Comparison of ENCODE assay signal across 9 mouse cellular contexts in genomic region chr2:131538341-131538740, GRCm38 (mm10). TPM values are rescaled to one million over a fixed set of nuclear protein-coding genes. Genes with fewer than 3 reads are reported as not detected.
DNase-seq lines count a peak whose midpoint lies in the region; ATAC-seq and TF ChIP-seq lines count a peak whose summit lies in the region.
"Had no signal": no experiment of that assay in that cellular context is flagged by ENCODE, and none has a peak within 500 bp of the region (broad histone marks: within the 10 kb centered on the region; RNA-seq: fewer than 3 reads in every experiment).

No protein-coding gene starts in this region.

- no peak for TF ChIP-seq CTCF in kidney, postnatal 0 days (IDR thresholded peaks at IDR 0.05; ENCODE audit: low read depth)

- ATAC-seq in kidney, postnatal 0 days (replicated peaks; ENCODE audit: low FRiP score, low read depth) = peak; percentile 42
- ATAC-seq in kidney, embryonic 15.5 days (replicated peaks; ENCODE audit: low FRiP score) = no peak
- peak; percentile 54 for ATAC-seq in heart, embryonic 13.5 days (ENCODE audit: extremely low read depth, insufficient number of reproducible peaks, low FRiP score, low TSS enrichment)
- ATAC-seq: forebrain, embryonic 15.5 days had no signal

- H3K27me3 ChIP-seq in kidney, postnatal 0 days (ENCODE audit: insufficient read depth, low read length) = no peaks in the 10 kb centered on the region
- H3K27me3 ChIP-seq in kidney, embryonic 15.5 days = peaks cover 4% of the 10 kb centered on the region; the same call in 1 of the 2 replicates
- H3K27me3 ChIP-seq in heart, embryonic 13.5 days (replicated peaks) = peaks cover 12% of the 10 kb centered on the region; the same call in 1 of the 2 replicates
- H3K27me3 ChIP-seq: forebrain, embryonic 15.5 days had no signal

- WGBS in kidney, postnatal 0 days = 41% methylated on average over 7 of the region's 7 CpGs
- WGBS in kidney, embryonic 15.5 days = 57% methylated on average over 7 of the region's 7 CpGs
- 35% methylated on average over 7 of the region's 7 CpGs for WGBS in heart, embryonic 13.5 days

- H3K27ac ChIP-seq in kidney, postnatal 0 days = no peak overlapping the region
- H3K27ac ChIP-seq in kidney, embryonic 15.5 days = no peak overlapping the region
- peak overlapping the region; percentile 58 for H3K27ac ChIP-seq in heart, embryonic 13.5 days (replicated peaks)
- H3K27ac ChIP-seq: forebrain, embryonic 15.5 days had no signal

- no peak overlapping the region for H3K9ac ChIP-seq in kidney, postnatal 0 days (ENCODE audit: low read depth, low read length)
- no peak overlapping the region for H3K9ac ChIP-seq in kidney, embryonic 15.5 days
- no peak overlapping the region for H3K9ac ChIP-seq in heart, embryonic 13.5 days
- H3K9ac ChIP-seq: forebrain, embryonic 15.5 days had no signal

- H3K4me1 ChIP-seq in kidney, postnatal 0 days (replicated peaks; ENCODE audit: insufficient read depth, low read length) = no peaks in the 10 kb centered on the region
- 0 out of 2 replicates have a peak, but pooled peaks cover 4% of the 10 kb centered on the region for H3K4me1 ChIP-seq in kidney, embryonic 15.5 days
- H3K4me1 ChIP-seq in heart, embryonic 13.5 days = peaks cover 15% of the 10 kb centered on the region
- H3K4me1 ChIP-seq: forebrain, embryonic 15.5 days had no signal

- DNase-seq in kidney, postnatal 0 days (ENCODE audit: low spot score) = peak; percentile 22
- peak; percentile 88 for DNase-seq in adrenal gland, adult 8-10 months
- peak; percentile 60 for DNase-seq in lung, postnatal 10 days
- no peak for DNase-seq in urinary bladder, postnatal 25 days (ENCODE audit: low spot score)
- DNase-seq in urinary bladder, adult 2 months (ENCODE audit: low spot score) = no peak

- no peaks in the 10 kb centered on the region for H3K36me3 ChIP-seq in kidney, postnatal 0 days (ENCODE audit: insufficient read depth, low read length)
- H3K36me3 ChIP-seq in kidney, embryonic 15.5 days = no peaks in the 10 kb centered on the region
- H3K36me3 ChIP-seq in heart, embryonic 13.5 days = no peaks in the 10 kb centered on the region
- H3K36me3 ChIP-seq: forebrain, embryonic 15.5 days had no signal

- H3K4me2 ChIP-seq in kidney, postnatal 0 days (ENCODE audit: low read length) = no peak overlapping the region
- H3K4me2 ChIP-seq in kidney, embryonic 15.5 days = no peak overlapping the region
- H3K4me2 ChIP-seq in heart, embryonic 13.5 days = no peak overlapping the region
- H3K4me2 ChIP-seq: forebrain, embryonic 15.5 days had no signal

- H3K9me3 ChIP-seq in kidney, postnatal 0 days (replicated peaks; ENCODE audit: low read length) = no peaks in the 10 kb centered on the region
- H3K9me3 ChIP-seq in kidney, embryonic 15.5 days (replicated peaks) = no peaks in the 10 kb centered on the region
- no peaks in the 10 kb centered on the region for H3K9me3 ChIP-seq in heart, embryonic 13.5 days
- H3K9me3 ChIP-seq: forebrain, embryonic 15.5 days had no signal

- no peak overlapping the region for H3K4me3 ChIP-seq in kidney, postnatal 0 days (replicated peaks; ENCODE audit: low read depth, low read length)
- no peak overlapping the region for H3K4me3 ChIP-seq in kidney, embryonic 15.5 days (replicated peaks)
- H3K4me3 ChIP-seq in heart, embryonic 13.5 days = no peak overlapping the region
- H3K4me3 ChIP-seq: forebrain, embryonic 15.5 days had no signal

RNA-seq across cellular contexts. Expression of gene Adra1d, which starts 23.7 kb away (rescaled TPM):
- polyA plus RNA-seq in kidney, postnatal 0 days (2015; fragmentation: Nextera tagmentation; extraction: Ambion mirVana) = 1.3 and 1.6 TPM in 2 replicates
- 2.0 and 2.2 TPM in 2 replicates for polyA plus RNA-seq in kidney, embryonic 15.5 days (2015; fragmentation: Nextera tagmentation; extraction: Ambion mirVana)
- 10 to 100 TPM; 23.6 to 36.8 (median 35.1) TPM for total RNA-seq in adrenal gland, adult 8-10 months (2022)
- 0.24 and 0.47 TPM in 2 replicates for polyA plus RNA-seq in heart, embryonic 13.5 days (2015; fragmentation: Nextera tagmentation; extraction: Ambion mirVana)
- 0.97 and 1.1 TPM in 2 replicates for polyA plus RNA-seq in urinary bladder, adult 2 months (2012; rRNA removed)
- total RNA-seq: megakaryocyte, adult 5-6 weeks had no signal

RNA-seq across cellular contexts. Expression of gene Smox, which starts 47.0 kb away (rescaled TPM):
- 26.8 and 30.5 TPM in 2 replicates for polyA plus RNA-seq in kidney, postnatal 0 days (2015; fragmentation: Nextera tagmentation; extraction: Ambion mirVana)
- polyA plus RNA-seq in kidney, embryonic 15.5 days (2015; fragmentation: Nextera tagmentation; extraction: Ambion mirVana) = 38.1 and 41.3 TPM in 2 replicates
- 10 to 100 TPM; 22.9 to 53.4 (median 33.3) TPM for total RNA-seq in adrenal gland, adult 8-10 months (2022)
- polyA plus RNA-seq in heart, embryonic 13.5 days (2015; fragmentation: Nextera tagmentation; extraction: Ambion mirVana) = 24.4 and 25.8 TPM in 2 replicates
- 16.7 and 18.4 TPM in 2 replicates for polyA plus RNA-seq in urinary bladder, adult 2 months (2012; rRNA removed)

Comparison
In these comparisons a context has a peak if more than half of its experiments do, and no peak if none do; other contexts are left out.
1. DNase-seq: peak in kidney, postnatal 0 days (single experiment), adrenal gland, adult 8-10 months (single experiment) and lung, postnatal 10 days (single experiment); none in urinary bladder, postnatal 25 days (single experiment) and urinary bladder, adult 2 months (single experiment).